Mouse (Mus musculus): ENCODE results near the gene 1700122O11Rik.

GRCm38 (mm10) chr17:48012561-48012960 lies 25.5 kb downstream of the 1700122O11Rik start:
- TF ChIP-seq POLR2A (IDR thresholded peaks at IDR 0.05; ENCODE audit: control insufficient read depth, low read depth, low read length) (no peak), CTCF (IDR thresholded peaks at IDR 0.05; ENCODE audit: control insufficient read depth, insufficient read depth, insufficient replicate concordance, low read depth, low read length) (no peak)

All from testis, adult 2 months (tissue).